Mouse (Mus musculus): ENCODE results near the gene Acbd6. TPM values are rescaled to one million over a fixed set of nuclear protein-coding genes. Genes with fewer than 3 reads are reported as not detected.

Acbd6 gene
- total RNA-seq (2022), result 10 to 100 TPM; 83.5 to 94.2 (median 89.7) TPM

- peak; percentile 81 to 82 for DNase-seq (ENCODE audit: low spot score in 2 of 2)
Observed at GRCm38 (mm10) chr1:155558012-155558842, at the start of gene Acbd6. TSS of gene Acbd6 (plus strand) at chr1:155558120.

DNA sequence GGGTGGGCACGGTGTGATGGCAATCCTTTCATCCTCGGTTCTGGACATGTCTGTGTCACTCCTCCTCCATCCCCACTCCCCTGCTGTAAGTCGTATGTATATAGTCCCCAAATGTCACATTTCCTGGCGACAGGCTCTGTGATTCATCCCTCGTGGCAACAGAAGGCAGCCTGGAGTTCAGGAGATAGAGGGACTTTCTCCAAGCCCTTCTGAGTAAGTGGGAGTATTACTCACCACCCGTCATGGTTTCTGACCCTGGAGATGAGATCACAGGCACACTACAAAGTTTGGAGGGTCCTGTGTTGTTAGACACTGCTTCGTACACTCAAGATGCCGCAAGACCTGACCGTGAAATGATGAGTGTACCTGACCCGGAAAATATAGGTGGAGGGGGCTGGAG, 47.7 kb upstream of the Acbd6 start:
- DNase-seq (ENCODE audit: low spot score in 2 of 2), result no peak

DNA sequence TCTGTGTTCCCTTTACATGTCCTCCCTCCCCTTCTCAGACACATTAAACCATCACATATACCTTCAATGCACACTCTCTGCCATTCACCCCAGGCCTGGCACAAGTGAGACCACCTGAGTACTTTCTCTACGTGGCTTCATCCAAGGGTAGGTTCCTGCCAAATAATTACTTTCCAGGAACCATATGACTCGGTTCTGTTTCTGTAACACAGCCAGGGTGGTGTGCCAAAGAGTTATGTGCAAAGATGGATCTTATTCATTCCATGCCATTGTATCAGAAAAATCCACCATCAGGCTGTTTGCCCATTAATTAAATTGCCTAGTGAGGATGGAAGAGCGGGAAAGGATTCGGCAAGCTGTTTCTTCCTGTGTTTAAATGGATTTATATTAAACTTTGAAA, 42.1 kb upstream of the Acbd6 start:
- no peak for DNase-seq (ENCODE audit: low spot score in 2 of 2)

DNA sequence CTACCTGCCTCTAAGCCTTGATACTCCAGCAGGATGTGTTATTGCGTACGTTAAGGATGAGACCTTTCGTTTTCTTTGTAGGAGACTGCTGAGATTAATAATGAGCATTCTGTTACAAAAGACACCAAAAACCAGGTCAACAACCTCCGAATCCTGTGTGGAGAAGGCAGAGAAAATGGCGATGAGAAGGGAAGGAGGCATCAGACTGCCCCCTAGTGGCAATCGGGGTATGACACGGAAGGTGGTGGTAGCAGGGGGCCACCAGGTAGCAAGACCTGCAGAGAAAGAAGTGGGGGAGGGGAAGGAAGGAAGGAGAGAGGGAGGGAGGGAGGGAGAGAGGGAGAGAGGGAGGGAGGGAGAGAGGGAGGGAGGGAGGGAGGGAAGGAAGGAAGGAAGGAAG, 41.3 kb upstream of the Acbd6 start:
- DNase-seq (ENCODE audit: low spot score in 2 of 2), result peak; percentile 37 to 64

GRCm38 (mm10) chr1:155517060-155517459, 40.9 kb upstream of the Acbd6 start:
- no peak for DNase-seq (ENCODE audit: low spot score in 2 of 2)

GRCm38 (mm10) chr1:155520285-155520684, 37.6 kb upstream of the Acbd6 start:
- no peak for DNase-seq (ENCODE audit: low spot score in 2 of 2)

DNA sequence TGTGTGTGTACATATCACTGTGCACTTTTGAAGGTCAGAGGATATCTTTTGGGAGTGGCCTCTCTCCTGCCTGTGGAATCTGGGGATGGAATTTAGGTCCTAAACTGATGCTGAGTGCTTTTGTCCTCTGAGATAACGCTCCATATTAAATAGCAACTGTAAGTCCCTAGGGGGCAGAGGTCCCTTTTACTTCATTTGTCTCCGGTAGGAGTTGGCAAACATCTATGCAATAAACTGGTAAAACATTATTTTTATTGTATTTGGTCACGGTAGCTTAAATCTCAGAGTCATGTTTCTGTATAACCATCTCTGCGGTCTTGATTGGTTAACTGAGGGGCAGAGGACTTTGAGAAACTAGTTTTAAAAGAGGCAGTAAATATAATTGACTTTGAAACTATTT, 35.4 kb upstream of the Acbd6 start:
- no peak for DNase-seq (ENCODE audit: low spot score in 2 of 2)

DNA sequence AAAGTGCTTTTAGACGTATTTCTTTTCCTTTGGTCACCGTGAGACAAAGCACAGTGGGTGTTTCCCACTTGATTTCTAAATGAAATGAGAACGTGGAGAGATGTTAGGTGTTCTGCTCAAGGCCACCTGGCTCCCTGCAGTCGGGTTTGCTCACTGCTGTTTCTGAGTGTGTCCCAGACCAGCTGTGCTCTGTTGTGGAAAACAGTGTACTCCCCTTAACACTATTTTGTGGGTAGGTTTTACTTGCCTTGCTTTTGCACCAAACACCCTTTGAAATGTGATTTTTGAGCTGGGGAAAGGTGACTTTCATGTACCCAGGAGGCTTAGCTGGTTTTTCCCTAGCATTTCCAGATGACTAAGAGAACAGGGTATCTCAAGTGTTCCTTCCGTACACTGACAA, 31.7 kb upstream of the Acbd6 start:
- DNase-seq (ENCODE audit: low spot score in 2 of 2), result no peak

DNA sequence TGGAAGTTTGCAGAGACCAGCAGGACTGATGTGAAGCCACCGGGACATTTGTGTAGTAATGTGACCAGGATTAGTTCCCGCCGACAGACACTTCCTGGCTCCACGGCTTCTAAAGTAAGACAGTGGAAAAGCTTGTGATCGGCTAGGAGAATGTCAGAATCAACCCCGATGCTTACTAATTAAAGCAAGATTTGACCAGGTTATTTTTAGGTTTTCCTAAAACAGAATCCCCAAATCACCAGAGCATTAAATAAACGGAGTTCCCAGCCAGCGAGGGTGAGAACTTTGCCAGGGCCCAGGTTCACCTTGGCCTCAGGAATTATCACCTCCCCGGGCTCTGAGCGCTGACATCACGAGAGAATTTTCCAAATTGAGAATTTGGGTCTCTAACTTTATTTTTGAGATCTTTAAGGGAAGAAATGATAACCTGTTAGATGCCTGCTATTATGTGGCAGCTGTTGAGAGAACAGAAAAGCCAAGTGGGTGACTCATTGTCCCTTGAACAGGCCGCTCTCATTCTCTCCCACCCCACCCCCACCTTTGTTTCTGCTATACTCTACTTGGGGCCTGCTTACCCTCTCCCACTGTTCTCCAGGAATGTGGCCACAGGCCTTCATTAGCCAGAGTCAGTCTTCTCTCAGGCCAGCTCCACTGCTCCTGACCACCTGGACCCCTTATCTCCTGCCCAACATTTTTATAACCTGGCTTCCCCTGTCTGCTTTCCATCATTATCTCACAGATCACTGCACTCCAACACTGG, 30.7 kb upstream of the Acbd6 start:
- no peak for DNase-seq (ENCODE audit: low spot score in 2 of 2)

DNA sequence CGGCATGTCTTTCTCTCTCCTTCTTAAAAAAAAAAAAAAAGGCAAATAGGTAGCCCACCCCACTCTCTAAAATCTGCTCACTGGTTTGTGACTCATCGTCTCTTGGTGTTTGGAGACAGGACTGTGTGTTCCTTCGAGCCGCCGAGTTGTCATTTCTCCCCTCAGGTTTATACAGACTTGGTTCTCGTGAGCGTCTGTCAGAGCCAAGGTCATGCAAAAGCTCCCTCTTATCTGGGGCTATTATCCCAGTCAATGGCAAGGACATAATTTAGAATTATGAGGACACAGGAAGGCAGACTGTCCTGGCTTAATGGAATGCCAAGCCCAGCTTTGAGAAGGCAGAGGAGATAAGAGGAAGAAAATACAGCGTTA, 30.1 kb upstream of the Acbd6 start:
- no peak for DNase-seq (ENCODE audit: low spot score in 2 of 2)

GRCm38 (mm10) chr1:155528405-155529119, 29.4 kb upstream of the Acbd6 start:
- no peak for DNase-seq (ENCODE audit: low spot score in 2 of 2)

DNA sequence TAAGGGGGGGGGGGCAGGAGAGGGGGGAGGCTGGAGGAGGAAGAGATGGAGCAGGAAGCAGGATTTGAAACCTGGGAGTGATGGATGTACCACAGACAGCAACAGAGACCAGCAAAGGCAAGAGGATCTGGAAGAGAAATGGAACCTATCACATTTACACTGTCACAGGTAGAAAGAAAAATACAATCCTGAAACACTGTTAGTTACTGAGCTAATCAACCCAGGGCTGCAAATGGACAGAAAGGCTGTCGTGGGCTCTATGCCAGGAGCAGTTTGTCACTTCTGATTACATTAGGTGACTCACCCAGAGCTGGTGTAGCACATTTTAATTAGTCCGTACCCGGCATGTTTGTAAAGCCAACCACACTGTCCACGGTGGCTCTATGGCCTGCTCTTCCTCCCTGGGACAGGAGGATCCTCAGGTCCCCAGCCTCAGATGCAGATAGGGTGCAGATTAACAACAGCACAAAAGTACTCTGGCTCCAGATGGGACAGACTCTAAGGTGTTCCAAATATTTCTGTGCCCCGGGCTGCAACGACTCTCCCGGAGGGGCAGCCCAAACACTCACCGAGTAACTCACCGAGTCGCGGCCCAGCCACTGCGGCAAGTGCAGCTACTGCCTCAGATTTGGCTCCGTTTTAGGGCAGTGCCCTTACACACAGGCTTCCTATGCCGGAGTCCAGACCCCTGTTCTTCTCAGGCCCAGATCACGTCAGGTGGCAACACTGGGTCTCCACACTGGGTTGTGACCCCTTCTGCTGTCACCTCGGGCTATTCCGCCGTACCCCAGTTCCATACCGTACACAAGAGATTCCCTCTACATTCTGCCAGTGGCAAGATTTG, 28.6 kb upstream of the Acbd6 start:
- no peak for DNase-seq (ENCODE audit: low spot score in 2 of 2)

DNA sequence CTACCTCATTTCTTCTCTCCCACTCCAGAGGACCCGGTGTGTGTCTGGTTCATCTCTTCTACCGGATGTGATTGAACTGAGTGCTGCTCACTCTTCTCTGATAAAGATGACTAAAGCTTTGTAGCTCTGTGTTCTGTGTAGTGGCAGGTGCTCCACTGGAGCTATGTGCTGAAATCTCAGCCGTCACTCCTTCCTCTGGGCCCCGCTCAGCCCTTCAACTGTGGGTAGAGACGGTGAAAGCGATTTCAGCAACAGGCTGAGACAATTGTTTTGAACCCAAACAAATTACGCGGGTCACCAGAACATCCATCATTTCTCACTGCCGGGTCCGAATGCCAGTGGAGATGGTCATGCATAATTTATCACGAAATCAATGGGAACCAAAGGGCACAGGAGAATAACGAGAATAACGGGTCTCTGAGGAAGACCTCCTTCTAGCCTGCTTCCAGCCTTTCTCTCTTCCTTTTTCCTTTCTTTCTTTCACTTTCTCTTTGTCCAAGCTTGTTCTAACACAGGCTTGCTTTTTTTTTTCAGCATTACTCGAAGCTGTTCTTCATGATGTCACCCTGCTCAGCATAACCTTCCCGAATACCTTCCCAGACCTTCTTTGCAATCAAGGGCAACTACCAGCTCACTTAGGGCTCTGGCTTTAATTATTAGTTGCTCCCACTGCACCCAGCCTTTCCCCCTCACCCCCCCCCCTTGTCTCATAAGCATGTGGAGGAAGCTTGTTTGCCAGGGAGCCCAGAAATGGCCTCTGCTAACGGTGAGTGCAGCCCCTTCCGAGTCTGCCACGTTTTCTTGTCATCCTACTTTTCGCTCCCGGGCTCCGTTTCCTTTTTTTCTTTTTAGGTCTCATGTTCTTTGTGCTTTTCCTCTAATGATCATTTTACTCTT, 27.1 kb upstream of the Acbd6 start:
- DNase-seq (ENCODE audit: low spot score in 2 of 2), result no peak

DNA sequence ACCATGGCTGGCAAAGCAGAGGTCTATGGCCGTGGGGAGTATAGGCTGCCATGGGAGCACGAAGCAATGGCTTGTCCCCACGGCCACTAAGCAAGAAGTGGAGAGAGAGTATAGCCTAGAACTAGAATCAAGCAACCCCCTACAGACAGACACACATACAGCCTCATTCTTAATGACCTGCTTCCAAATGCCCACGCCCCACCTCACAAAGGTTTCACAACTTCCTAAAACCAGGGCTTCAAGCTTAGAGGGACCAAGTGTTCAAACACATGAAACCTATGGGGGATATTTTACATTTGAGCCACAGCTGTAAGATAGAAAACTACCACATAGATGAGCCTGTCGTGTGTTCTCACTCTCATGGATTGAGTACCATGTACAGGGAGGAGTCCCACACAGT, 25.5 kb upstream of the Acbd6 start:
- DNase-seq (ENCODE audit: low spot score in 2 of 2), result no peak

- no peak for DNase-seq (ENCODE audit: low spot score in 2 of 2)
Observed at GRCm38 (mm10) chr1:155532833-155533688, 24.9 kb upstream of the Acbd6 start.

GRCm38 (mm10) chr1:155533689-155533965, 24.3 kb upstream of the Acbd6 start:
- DNase-seq (ENCODE audit: low spot score in 2 of 2), result no peak

- peak in 1 of 2 experiments; percentile 28 for DNase-seq (ENCODE audit: low spot score in 2 of 2)
Observed at GRCm38 (mm10) chr1:155537005-155537642, 20.8 kb upstream of the Acbd6 start.

DNA sequence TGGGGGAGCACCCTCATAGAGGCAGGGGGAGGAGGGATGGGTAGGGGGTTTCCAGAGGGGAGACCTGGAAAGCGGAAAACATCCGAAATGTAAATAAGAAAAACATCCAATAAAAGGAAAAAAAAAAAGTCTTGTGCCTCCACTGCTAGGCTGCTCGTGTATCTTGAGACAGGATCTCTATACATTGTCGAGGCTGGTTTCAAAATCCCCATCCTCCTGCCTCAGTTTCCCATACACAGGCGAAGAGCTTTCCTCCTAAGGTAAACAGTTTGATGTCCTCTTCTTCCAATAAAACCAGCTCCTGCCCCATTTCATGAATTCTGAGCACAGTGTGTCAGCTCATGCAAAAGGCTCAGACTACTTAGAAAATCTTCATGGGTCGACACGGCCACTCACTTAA, 19.9 kb upstream of the Acbd6 start:
- no peak for DNase-seq (ENCODE audit: low spot score in 2 of 2)

- no peak for DNase-seq (ENCODE audit: low spot score in 2 of 2)
Observed at GRCm38 (mm10) chr1:155557642-155558011, 293 bp upstream of the Acbd6 start.
